Mouse (Mus musculus) heart, adult 2 months (tissue): ENCODE data around the gene Zfp386. TPM values are rescaled to one million over a fixed set of nuclear protein-coding genes. Genes with fewer than 3 reads are reported as not detected.
"Not testable (repeated sequence)": the region's sequence is repeated elsewhere in the genome, so short reads cannot be mapped to it uniquely, and the experiment has no call there.

Source experiments
- DNase-seq, 2 experiments: peaks; one replicate each; pipeline ENCODE4 v3.0.0; 2021
- H3K27ac ChIP-seq: fragments of 200-600 bp; 2 replicates; pipeline ENCODE4 v1.8.1; 2022
- H3K27me3 ChIP-seq: fragments of 200-500 bp; 2 replicates; pipeline ENCODE4 v1.6.1; 2012; ENCODE audit warnings: mild to moderate bottlenecking, low read length, inconsistent platforms, mixed read lengths; ENCODE audit not compliant: control insufficient read depth, insufficient read depth
- H3K36me3 ChIP-seq: fragments of 200-500 bp; 2 replicates; pipeline ENCODE4 v1.6.1; 2012; ENCODE audit warnings: low read length, inconsistent platforms; ENCODE audit not compliant: control insufficient read depth, insufficient read depth
- H3K4me1 ChIP-seq: fragments of 200-500 bp; 2 replicates; pipeline ENCODE4 v1.6.1; 2011; ENCODE audit warnings: low read length; ENCODE audit not compliant: control insufficient read depth, insufficient read depth
- H3K4me3 ChIP-seq: fragments of 200-600 bp; 2 replicates; pipeline ENCODE4 v1.8.1; 2022
- H3K79me2 ChIP-seq: fragments of 200-500 bp; replicated peaks from 2 replicates; pipeline ENCODE4 v1.6.1; 2012; ENCODE audit warnings: mild to moderate bottlenecking, inconsistent platforms, low read length, moderate library complexity, mixed read lengths; ENCODE audit not compliant: control insufficient read depth, insufficient read depth
- H3K9ac ChIP-seq: fragments of 200-500 bp; 2 replicates; pipeline ENCODE4 v1.6.1; 2012; ENCODE audit warnings: low read depth, mild to moderate bottlenecking, control low read depth, inconsistent platforms, low read length, mixed read lengths
- CTCF ChIP-seq: fragments of 200-600 bp; IDR thresholded peaks from 2 replicates; pipeline ENCODE4 v1.8.1; 2022; ENCODE audit warnings: antibody characterized with exemption, mild to moderate bottlenecking, moderate library complexity
- EP300 ChIP-seq: fragments of 200-500 bp; IDR thresholded peaks from 2 replicates; pipeline ENCODE4 v1.6.1; 2011; ENCODE audit warnings: low read depth, low read length, control low read depth; ENCODE audit not compliant: insufficient read depth
- POLR2A ChIP-seq: fragments of 200-500 bp; IDR thresholded peaks from 2 replicates; pipeline ENCODE4 v1.6.1; 2011; ENCODE audit warnings: mild to moderate bottlenecking, low read depth, low read length, control low read depth; ENCODE audit not compliant: insufficient read depth
- WGBS: fragments of 180-500 bp; shearing (Covaris S2); methylation state at CpG from one replicate; pipeline ENCODE4 v1.1.7; 2018; 5-methylcytosine and 5-hydroxymethylcytosine counted together
- intact Hi-C: fragments of 180-260 bp; cut with DNase I; formaldehyde crosslinking; loops from one replicate; pipeline ENCODE4 v1.15.1; 2025
- long read RNA-seq: library from polyadenylated mRNA; stranded (forward); transcript quantifications from one replicate; pipeline ENCODE4 v2.0.0, GENCODE M21; 2021
- polyA plus RNA-seq: library from polyadenylated mRNA; depleted of rRNA; stranded (reverse); fragments of >200 nt; gene quantifications from 2 replicates; pipeline ENCODE4 v1.2.3, GENCODE M21; 2012; rRNA removed
- total RNA-seq, 2 experiments: library from RNA; stranded (reverse); gene quantifications; 2 replicates each; pipeline ENCODE4 v1.2.3; 2021

Gene Zfp386
- 10 to 100 TPM; 24.3 to 25.5 TPM for total RNA-seq
- 10.7 and 21.7 TPM in 2 replicates for polyA plus RNA-seq
- long read RNA-seq, transcript Zfp386-201 (3 exons, 1,958 nt), result major isoform, 9 of 16 reads
- long read RNA-seq, partial matches to known transcripts, result 2 of 16 reads
- long read RNA-seq, other reads (novel, unspliced or antisense), result 5 of 16 reads

DNA sequence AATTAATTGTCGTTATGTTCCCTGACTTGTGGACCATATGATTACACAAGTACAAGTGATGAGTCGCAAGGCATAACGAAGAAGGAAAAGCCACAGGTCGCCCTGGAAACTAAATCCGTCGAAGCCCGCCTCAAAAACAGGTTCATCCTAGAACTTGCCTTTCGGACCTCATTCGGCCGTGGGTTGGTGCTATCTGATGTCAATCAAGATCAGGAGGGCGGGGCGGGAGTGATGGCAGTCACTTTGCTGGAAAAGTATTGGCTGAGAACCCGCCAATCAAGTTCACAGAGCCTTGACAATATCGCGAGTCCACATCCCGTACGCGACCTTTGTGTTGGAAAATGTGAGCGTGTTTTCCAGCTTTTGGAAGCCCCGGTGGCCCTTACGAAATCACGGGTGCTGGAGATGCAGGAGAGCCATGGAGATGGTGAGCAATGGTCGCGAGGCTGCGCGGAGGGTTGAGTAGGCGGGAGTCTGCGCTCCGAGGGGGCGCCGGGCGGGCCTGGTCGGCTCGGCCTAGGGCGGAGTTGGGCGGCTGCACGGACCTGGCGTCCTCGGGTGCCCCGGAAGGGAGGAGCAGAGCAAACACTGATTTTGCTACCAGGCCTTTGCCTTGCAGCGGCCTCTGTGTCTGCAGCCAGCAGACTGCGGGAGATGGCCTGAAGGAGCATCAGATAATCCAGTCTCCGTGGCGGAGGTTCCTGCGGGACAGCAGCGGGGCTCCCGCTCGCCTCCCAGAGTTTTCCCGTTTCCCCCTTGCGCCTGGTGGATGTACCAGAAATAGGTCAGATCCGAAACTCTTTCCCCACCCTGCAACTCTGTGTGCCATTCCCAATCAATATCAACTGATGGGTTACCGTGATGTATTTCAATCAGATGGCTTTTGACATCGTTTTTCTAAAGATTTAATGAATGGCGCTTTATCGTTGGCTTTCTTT, at the start of gene Zfp386:
Zfp386 (plus strand) TSS at position 285 of the 938 bp plus-strand sequence.
- intact Hi-C loops, result loop anchor here (2.0 to 10.0 kb wide), 4 partner anchors 155 to 360 kb away; partner anchors contain the start of genes Esyt2, Ncapg2 and Wdr60
- under 1% methylated on average over 55 of the region's 55 CpGs for WGBS
- DNase-seq, result peak; percentile 98

DNA sequence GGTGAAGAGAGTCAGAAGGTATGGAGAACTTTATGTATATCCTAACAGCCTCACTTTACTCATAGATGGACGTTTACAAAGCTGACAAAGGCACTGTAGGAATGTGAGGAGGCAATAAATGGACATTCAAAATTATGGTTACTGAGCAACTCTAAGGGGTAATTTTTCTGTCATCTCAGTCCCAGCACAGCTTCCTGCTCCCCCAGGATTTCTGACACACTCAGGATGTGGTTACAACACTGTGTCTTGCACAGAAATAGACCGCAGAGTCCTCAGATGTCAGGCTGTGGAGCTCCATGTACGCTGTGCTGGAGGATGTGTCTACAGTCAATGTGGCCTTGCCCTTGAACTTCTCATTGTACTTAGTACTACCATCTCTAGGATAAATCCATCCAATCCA, 47.7 kb upstream of the Zfp386 start:
- H3K36me3 ChIP-seq, H3K27ac ChIP-seq, H3K79me2 ChIP-seq, H3K27me3 ChIP-seq, H3K4me1 ChIP-seq, DNase-seq, H3K4me3 ChIP-seq, H3K9ac ChIP-seq, intact Hi-C loops: not testable (repeated sequence)
- WGBS, result 51% methylated on average over 3 of the region's 3 CpGs

More for the DNA sequence above, at the start of gene Zfp386:
- H3K4me3 ChIP-seq, result peak within 1 kb of the TSS; percentile 95
- peak within 1 kb of the TSS; percentile 98 for H3K27ac ChIP-seq
- no peaks in the 10 kb centered on the region for H3K79me2 ChIP-seq
- H3K27me3 ChIP-seq, result no peaks in the 10 kb centered on the region
- TF ChIP-seq POLR2A (peak; percentile 63), CTCF (peak; percentile 37), EP300 (0 out of 2 replicates have a peak, but pooled peaks have one; percentile 19)
- peaks cover 4% of the 10 kb centered on the region for H3K4me1 ChIP-seq
- H3K36me3 ChIP-seq, result peaks cover 3% of the 10 kb centered on the region; the same call in 1 of the 2 replicates
- peak within 1 kb of the TSS; percentile 85 for H3K9ac ChIP-seq

DNA sequence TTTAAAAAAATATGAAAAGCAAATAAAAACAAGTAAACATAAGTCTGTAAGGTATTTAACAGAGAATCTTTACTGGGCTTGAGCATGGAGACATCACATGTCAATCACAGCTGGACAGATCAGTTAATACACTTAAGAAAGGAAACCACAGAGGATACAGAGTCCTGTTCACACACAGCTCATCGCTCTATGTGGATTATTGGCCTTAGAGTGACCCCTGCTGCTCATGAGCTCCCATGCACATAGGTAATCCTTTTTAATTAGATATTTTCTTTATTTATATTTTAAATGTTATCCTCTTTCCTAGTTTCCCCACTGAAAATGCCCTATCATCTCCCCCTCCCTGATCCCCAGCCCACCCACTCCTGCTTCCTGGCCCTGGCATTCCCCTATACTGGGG, 44.6 kb upstream of the Zfp386 start:
- H3K27me3 ChIP-seq, H3K4me3 ChIP-seq, DNase-seq, H3K27ac ChIP-seq, H3K4me1 ChIP-seq, H3K9ac ChIP-seq, H3K36me3 ChIP-seq, H3K79me2 ChIP-seq, intact Hi-C loops: not testable (repeated sequence)
- WGBS, result 66% methylated on average over 1 of the region's 1 CpGs

DNA sequence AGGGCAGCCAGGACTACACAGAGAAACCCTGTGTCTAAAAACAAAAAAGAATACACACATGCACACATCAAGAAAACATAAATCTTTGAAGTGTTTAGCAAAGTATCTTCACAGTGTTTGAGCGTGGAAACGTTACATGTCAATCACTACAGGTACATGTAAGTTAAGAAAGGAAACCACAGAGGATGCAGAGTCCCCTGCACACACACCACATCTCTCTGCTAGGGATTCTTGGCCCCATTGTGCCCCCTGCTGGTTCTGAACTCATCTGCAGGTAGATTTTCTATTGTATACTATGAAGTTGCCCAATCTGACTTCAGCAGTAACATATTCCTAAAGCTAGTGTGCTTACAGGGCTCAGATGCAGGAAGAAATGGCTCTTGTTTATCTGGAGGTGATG, 36.7 kb upstream of the Zfp386 start:
- TF ChIP-seq POLR2A (no peak), CTCF (0 out of 2 replicates have a peak, but pooled peaks have one; percentile 2)
- no peak overlapping the region for H3K9ac ChIP-seq
- intact Hi-C loops, result no loop called here
- DNase-seq, result no peak
- H3K79me2 ChIP-seq, result no peaks in the 10 kb centered on the region
- WGBS, result 75% methylated on average over 2 of the region's 2 CpGs
- no peak overlapping the region for H3K4me3 ChIP-seq
- H3K27me3 ChIP-seq, result no peaks in the 10 kb centered on the region
- no peak overlapping the region for H3K27ac ChIP-seq
- no peaks in the 10 kb centered on the region for H3K4me1 ChIP-seq
- no peaks in the 10 kb centered on the region for H3K36me3 ChIP-seq

DNA sequence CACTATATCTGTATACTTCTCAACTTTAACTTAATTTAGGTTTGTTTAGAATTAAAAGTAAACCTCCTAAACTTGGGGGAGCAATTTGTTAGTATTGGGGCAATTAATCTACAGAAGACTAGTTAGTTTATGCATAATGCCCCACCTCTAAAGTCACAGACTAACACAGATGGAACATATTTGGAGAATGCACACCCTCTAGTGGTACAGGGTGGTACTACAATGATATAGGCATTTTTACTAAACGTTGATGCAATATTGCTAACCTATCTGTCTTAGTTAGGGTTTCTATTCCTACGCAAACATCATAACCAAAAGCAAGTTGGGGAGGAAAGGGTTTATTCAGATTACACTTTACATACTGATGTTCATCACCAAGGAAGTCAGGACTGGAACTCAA, 19.4 kb upstream of the Zfp386 start:
- intact Hi-C loops, result no loop called here
- peak; percentile 79 for TF ChIP-seq CTCF
- no peak for TF ChIP-seq POLR2A
- TF ChIP-seq EP300, result no peak
- H3K36me3 ChIP-seq, result no peaks in the 10 kb centered on the region
- no peak overlapping the region for H3K9ac ChIP-seq
- no peaks in the 10 kb centered on the region for H3K27me3 ChIP-seq
- DNase-seq, result no peak
- 45% methylated on average over 2 of the region's 2 CpGs for WGBS
- no peak overlapping the region for H3K27ac ChIP-seq
- no peaks in the 10 kb centered on the region for H3K4me1 ChIP-seq
- no peak overlapping the region for H3K4me3 ChIP-seq
- no peaks in the 10 kb centered on the region for H3K79me2 ChIP-seq

DNA sequence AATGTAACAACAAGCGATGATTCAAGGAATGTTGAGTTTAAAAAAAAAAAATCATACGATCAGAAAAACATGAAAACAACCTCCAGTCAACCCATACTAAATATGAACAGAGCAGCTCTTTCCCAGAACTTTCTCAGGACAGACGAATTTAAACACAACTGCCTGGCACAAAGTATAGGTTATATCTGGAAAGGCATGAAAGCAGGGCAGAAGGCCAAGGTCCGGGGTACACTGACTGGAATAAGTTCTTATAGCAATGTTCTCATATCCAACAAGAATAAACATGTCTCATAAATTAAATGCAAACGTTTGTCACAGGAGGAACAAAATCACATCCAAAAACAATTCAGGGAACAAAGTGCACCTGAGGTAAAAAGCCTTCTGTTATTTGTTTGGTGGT, 12.2 kb upstream of the Zfp386 start:
- Histone ChIP-seq H3K4me1 (no peaks in the 10 kb centered on the region; the same call in 1 of the 2 replicates), H3K9ac (no peak overlapping the region), H3K27me3 (no peaks in the 10 kb centered on the region), H3K4me3 (no peak overlapping the region), H3K79me2 (no peaks in the 10 kb centered on the region), H3K36me3 (no peaks in the 10 kb centered on the region; the same call in 1 of the 2 replicates), H3K27ac (no peak overlapping the region)
- DNase-seq, result peak in 1 of 2 experiments; percentile 28
- intact Hi-C loops, result no loop called here
- WGBS, result 49% methylated on average over 5 of the region's 5 CpGs
- TF ChIP-seq CTCF (no peak), EP300 (no peak), POLR2A (no peak)
